Mouse (Mus musculus): ENCODE data around the gene R3hdm4.
A peak's percentile ranks its signal among the peaks of the same experiment; 100 is the strongest.
"Not testable (repeated sequence)": the region's sequence is repeated elsewhere in the genome, so short reads cannot be mapped to it uniquely, and the experiment has no call there.

R3hdm4 gene

GRCm38 (mm10) chr10:79897316-79898245 lies 23.4 kb downstream of the R3hdm4 start:
- DNase-seq, result peak; percentile 28 to 46

GRCm38 (mm10) chr10:79896814-79897213 lies 24.2 kb downstream of the R3hdm4 start:
- DNase-seq, result no peak

GRCm38 (mm10) chr10:79896306-79896705 lies 24.7 kb downstream of the R3hdm4 start:
- DNase-seq, result no peak

- DNase-seq, result peak; percentile 89
Observed at GRCm38 (mm10) chr10:79892451-79893118, 28.4 kb downstream of the R3hdm4 start.

GRCm38 (mm10) chr10:79890670-79891069 lies 30.3 kb downstream of the R3hdm4 start, which contains the start of gene Cfd:
Gene Cfd, plus strand, starts transcription at chr10:79890853.
- no peak for DNase-seq

- DNase-seq, result no peak
Observed at GRCm38 (mm10) chr10:79889386-79889785, 31.6 kb downstream of the R3hdm4 start.

GRCm38 (mm10) chr10:79886611-79887010 lies 34.4 kb downstream of the R3hdm4 start:
- no peak for DNase-seq

- DNase-seq, result no peak
Observed at GRCm38 (mm10) chr10:79886054-79886453, 35.0 kb downstream of the R3hdm4 start, which contains the start of gene Elane. Gene Elane, plus strand, starts transcription at chr10:79886247.

GRCm38 (mm10) chr10:79884938-79885337 lies 36.1 kb downstream of the R3hdm4 start:
- DNase-seq, result not testable (repeated sequence)

GRCm38 (mm10) chr10:79884446-79884845 lies 36.6 kb downstream of the R3hdm4 start:
- no peak for DNase-seq

- DNase-seq, result peak; percentile 78 to 81
Observed at GRCm38 (mm10) chr10:79883297-79884084, 37.5 kb downstream of the R3hdm4 start.

- DNase-seq, result peak in 1 of 2 experiments; percentile 25
Observed at GRCm38 (mm10) chr10:79881981-79882380, 39.0 kb downstream of the R3hdm4 start.

- DNase-seq, result peak; percentile 36 to 40
Observed at GRCm38 (mm10) chr10:79880721-79881120, 40.3 kb downstream of the R3hdm4 start.

- no peak for DNase-seq
Observed at GRCm38 (mm10) chr10:79879527-79879926, 41.5 kb downstream of the R3hdm4 start.

- peak in 1 of 2 experiments; percentile 27 for DNase-seq
Observed at GRCm38 (mm10) chr10:79877757-79878156, 43.3 kb downstream of the R3hdm4 start.

GRCm38 (mm10) chr10:79877174-79877573 lies 43.8 kb downstream of the R3hdm4 start:
- DNase-seq, result peak; percentile 56 to 64

GRCm38 (mm10) chr10:79874290-79874862 lies 46.6 kb downstream of the R3hdm4 start, which contains the start of the genes Prtn3 and Plppr3:
Gene Prtn3, plus strand, starts transcription at chr10:79874476.
Gene Plppr3, minus strand, starts transcription at chr10:79874634.
- DNase-seq, result peak in 1 of 2 experiments; percentile 44

- DNase-seq, result no peak
Observed at GRCm38 (mm10) chr10:79873715-79874289, 47.2 kb downstream of the R3hdm4 start.

GRCm38 (mm10) chr10:79873313-79873712 lies 47.7 kb downstream of the R3hdm4 start:
- no peak for DNase-seq

GRCm38 (mm10) chr10:79872862-79873261 lies 48.1 kb downstream of the R3hdm4 start:
- no peak for DNase-seq

- no peak for DNase-seq
Observed at GRCm38 (mm10) chr10:79871845-79872244, 49.2 kb downstream of the R3hdm4 start.

GRCm38 (mm10) chr10:79866601-79867000 lies 54.4 kb downstream of the R3hdm4 start:
- no peak for DNase-seq
